Comparison of ENCODE assay signal across 8 mouse cellular contexts in the genomic region with DNA sequence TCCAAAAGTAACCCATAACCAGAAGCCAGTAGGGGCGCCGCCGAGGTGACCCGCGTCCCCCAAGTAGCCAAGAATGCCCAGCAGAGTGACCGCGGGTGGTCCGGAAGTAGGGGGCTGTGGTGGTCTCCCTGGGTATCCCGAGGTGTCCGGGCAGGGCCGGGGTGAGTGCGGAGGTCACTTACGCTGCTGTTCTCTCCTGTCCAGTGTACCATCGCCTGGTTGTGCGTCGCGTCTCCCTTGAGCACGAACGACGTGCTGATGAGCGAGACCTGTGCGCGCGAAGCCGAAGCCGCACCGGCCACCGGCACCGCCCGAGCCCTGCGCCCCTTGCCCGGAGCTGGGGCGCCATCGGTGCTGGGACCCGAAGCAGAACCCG. TPM values are rescaled to one million over a fixed set of nuclear protein-coding genes. Genes with fewer than 3 reads are reported as not detected.
DNase-seq lines count a peak whose midpoint lies in the region; ATAC-seq and TF ChIP-seq lines count a peak whose summit lies in the region.

No protein-coding gene starts in this region.

- peak overlapping the region; percentile 94 for H3K9ac ChIP-seq in heart, embryonic 13.5 days
- peak overlapping the region; percentile 84 for H3K9ac ChIP-seq in forebrain, embryonic 11.5 days (ENCODE audit: low read length)
- H3K9ac ChIP-seq in limb, embryonic 15.5 days, result peak overlapping the region; percentile 83

- no peaks in the 10 kb centered on the region for H3K9me3 ChIP-seq in heart, embryonic 13.5 days
- H3K9me3 ChIP-seq in E14TG2a.4 (ENCODE audit: low read length), result no peaks in the 10 kb centered on the region
- no peaks in the 10 kb centered on the region for H3K9me3 ChIP-seq in forebrain, embryonic 11.5 days (ENCODE audit: control insufficient read depth, low read length)
- no peaks in the 10 kb centered on the region for H3K9me3 ChIP-seq in limb, embryonic 15.5 days

- ATAC-seq in heart, embryonic 13.5 days (ENCODE audit: extremely low read depth, insufficient number of reproducible peaks, low FRiP score, low TSS enrichment), result no peak
- peak; percentile 19; the same call in 1 of the 2 replicates for ATAC-seq in forebrain, embryonic 11.5 days (replicated peaks; ENCODE audit: low FRiP score)
- no peak for ATAC-seq in limb, embryonic 15.5 days (ENCODE audit: insufficient number of reproducible peaks, low FRiP score, low TSS enrichment, low read depth)

- no peak for TF ChIP-seq CTCF in E14TG2a.4 (conservative IDR thresholded peaks at IDR 0.05; ENCODE audit: low read length)
- TF ChIP-seq CTCF in small intestine, adult 2 months (IDR thresholded peaks at IDR 0.05; ENCODE audit: extremely low read depth, insufficient read length, insufficient replicate concordance, low read depth, low read length), result no peak

- H3K4me2 ChIP-seq in heart, embryonic 13.5 days, result peak overlapping the region; percentile 99
- H3K4me2 ChIP-seq in forebrain, embryonic 11.5 days (ENCODE audit: low read depth, low read length, severe bottlenecking), result peak overlapping the region; percentile 100
- H3K4me2 ChIP-seq in limb, embryonic 15.5 days, result peak overlapping the region; percentile 99

- H3K27ac ChIP-seq in heart, embryonic 13.5 days (replicated peaks), result no peak overlapping the region; the same call in 1 of the 2 replicates
- H3K27ac ChIP-seq in forebrain, embryonic 11.5 days (ENCODE audit: low read depth, low read length), result no peak overlapping the region
- peak overlapping the region; percentile 38; the same call in 1 of the 2 replicates for H3K27ac ChIP-seq in limb, embryonic 15.5 days
- no peak overlapping the region for H3K27ac ChIP-seq in small intestine, adult 2 months (ENCODE audit: insufficient read depth, low read depth, low read length)

- H3K36me3 ChIP-seq in heart, embryonic 13.5 days, result no peaks in the 10 kb centered on the region
- no peaks in the 10 kb centered on the region for H3K36me3 ChIP-seq in E14TG2a.4 (ENCODE audit: insufficient read depth, low read length)
- no peaks in the 10 kb centered on the region for H3K36me3 ChIP-seq in forebrain, embryonic 11.5 days (ENCODE audit: control insufficient read depth, insufficient read depth, low read length)
- no peaks in the 10 kb centered on the region for H3K36me3 ChIP-seq in limb, embryonic 15.5 days
- no peaks in the 10 kb centered on the region for H3K36me3 ChIP-seq in small intestine, adult 2 months (ENCODE audit: control insufficient read depth, insufficient read depth, low read length)

- DNase-seq in heart, adult 8-10 months (ENCODE audit: low spot score), result no peak
- DNase-seq in forebrain, embryonic 11.5 days (ENCODE audit: low spot score), result peak; percentile 75
- DNase-seq in Muller cell, postnatal 12 days (ENCODE audit: inconsistent ontology term), result no peak
- DNase-seq in spleen, postnatal 4 days (ENCODE audit: low spot score in 2 of 2), result no peak

- peak overlapping the region; percentile 83 for H3K4me3 ChIP-seq in heart, embryonic 13.5 days
- peak overlapping the region; percentile 87 for H3K4me3 ChIP-seq in E14TG2a.4 (replicated peaks; ENCODE audit: low read length)
- H3K4me3 ChIP-seq in forebrain, embryonic 11.5 days (ENCODE audit: low read depth, low read length), result peak overlapping the region; percentile 67
- peak overlapping the region; percentile 80 for H3K4me3 ChIP-seq in limb, embryonic 15.5 days
- H3K4me3 ChIP-seq in small intestine, adult 2 months (ENCODE audit: low read depth, low read length), result peak overlapping the region; percentile 69

- H3K27me3 ChIP-seq in heart, embryonic 13.5 days (replicated peaks), result peaks cover 48% of the 10 kb centered on the region
- peaks cover 54% of the 10 kb centered on the region for H3K27me3 ChIP-seq in E14TG2a.4 (ENCODE audit: insufficient read depth, low read length)
- peaks cover 5% of the 10 kb centered on the region for H3K27me3 ChIP-seq in forebrain, embryonic 11.5 days (ENCODE audit: control insufficient read depth, insufficient read depth, low read length)
- H3K27me3 ChIP-seq in limb, embryonic 15.5 days, result peaks cover 20% of the 10 kb centered on the region
- peaks cover 7% of the 10 kb centered on the region for H3K27me3 ChIP-seq in small intestine, adult 2 months (ENCODE audit: control insufficient read depth, insufficient read depth, low read length)

- peaks cover 35% of the 10 kb centered on the region for H3K4me1 ChIP-seq in heart, embryonic 13.5 days
- H3K4me1 ChIP-seq in E14TG2a.4 (replicated peaks; ENCODE audit: low read depth, low read length), result peaks cover 42% of the 10 kb centered on the region
- H3K4me1 ChIP-seq in forebrain, embryonic 11.5 days (replicated peaks; ENCODE audit: control insufficient read depth, insufficient read depth, low read length), result peaks cover 11% of the 10 kb centered on the region
- peaks cover 50% of the 10 kb centered on the region for H3K4me1 ChIP-seq in limb, embryonic 15.5 days
- peaks cover 10% of the 10 kb centered on the region; the same call in 1 of the 2 replicates for H3K4me1 ChIP-seq in small intestine, adult 2 months (ENCODE audit: control insufficient read depth, insufficient read depth, insufficient read length, low read length)

- under 1% methylated on average over 36 of the region's 36 CpGs for WGBS in heart, embryonic 13.5 days
- WGBS in forebrain, embryonic 11.5 days, result under 1% methylated on average over 35 of the region's 36 CpGs
- WGBS in limb, embryonic 15.5 days, result under 1% methylated on average over 36 of the region's 36 CpGs
- 1% methylated on average over 36 of the region's 36 CpGs for whole genome bisulfite sequencing in small intestine, adult 2 months

- TF ChIP-seq POLR2A in small intestine, adult 2 months (IDR thresholded peaks at IDR 0.05; ENCODE audit: low read depth, low read length), result no peak

RNA-seq across cellular contexts. Expression of gene Sorcs2, which starts 0.6 kb away (rescaled TPM):
- polyA plus RNA-seq in heart, embryonic 13.5 days (2015; fragmentation: Nextera tagmentation; extraction: Ambion mirVana), result 10.7 and 10.9 TPM in 2 replicates
- 1 to 10 TPM; 5.0 to 9.4 (median 7.6) TPM for total RNA-seq in heart, adult 8-10 months (2022)
- 6.4 and 7.8 TPM in 2 replicates for polyA plus RNA-seq in forebrain, embryonic 11.5 days (2014; fragmentation: Nextera tagmentation; extraction: Ambion mirVana)
- 25.4 and 26.6 TPM in 2 replicates for polyA plus RNA-seq in limb, embryonic 15.5 days (2015; fragmentation: Nextera tagmentation; extraction: Ambion mirVana)
- polyA plus RNA-seq in small intestine, adult 2 months (2012; rRNA removed), result 3.3 and 5.9 TPM in 2 replicates
